Mouse (Mus musculus) limb, embryonic 13.5 days (tissue): ENCODE measurements around the gene Gm11437. TPM values are rescaled to one million over a fixed set of nuclear protein-coding genes. Genes with fewer than 3 reads are reported as not detected.

Source experiments
- ATAC-seq: fragments of 200-750 bp; cut with Nextera tagmentation; 2 replicates; pipeline ENCODE4 v1.8.0; 2017; ENCODE audit warnings: low read depth, moderate number of reproducible peaks, moderate TSS enrichment; ENCODE audit not compliant: low FRiP score
- H3K27ac ChIP-seq: fragments of 300-500 bp; sonication (generic); 2 replicates; pipeline ENCODE4 v1.5.1; 2015; ENCODE audit warnings: inconsistent platforms, mild to moderate bottlenecking, moderate library complexity
- H3K27me3 ChIP-seq: fragments of 300-500 bp; sonication (generic); 2 replicates; pipeline ENCODE4 v1.6.1; 2015; ENCODE audit warnings: mild to moderate bottlenecking, inconsistent platforms
- H3K36me3 ChIP-seq: fragments of 300-500 bp; sonication (generic); 2 replicates; pipeline ENCODE4 v1.6.1; 2015; ENCODE audit warnings: inconsistent platforms, mild to moderate bottlenecking, moderate library complexity
- H3K4me1 ChIP-seq: fragments of 300-500 bp; sonication (generic); 2 replicates; pipeline ENCODE4 v1.6.1; 2015; ENCODE audit warnings: inconsistent platforms
- H3K4me2 ChIP-seq: fragments of 300-500 bp; sonication (generic); replicated peaks from 2 replicates; pipeline ENCODE4 v1.6.1; 2015; ENCODE audit warnings: inconsistent platforms, mild to moderate bottlenecking, moderate library complexity
- H3K4me3 ChIP-seq: fragments of 300-500 bp; sonication (generic); 2 replicates; pipeline ENCODE4 v1.5.1; 2015; ENCODE audit warnings: moderate library complexity, mild to moderate bottlenecking, inconsistent platforms
- H3K9ac ChIP-seq: fragments of 300-500 bp; sonication (generic); 2 replicates; pipeline ENCODE4 v1.6.1; 2015; ENCODE audit warnings: mild to moderate bottlenecking, inconsistent platforms
- H3K9me3 ChIP-seq: fragments of 300-500 bp; sonication (generic); 2 replicates; pipeline ENCODE4 v1.6.1; 2016; ENCODE audit warnings: inconsistent platforms
- WGBS: fragments of 180-500 bp; shearing (Covaris S2); methylation state at CpG from one replicate; pipeline ENCODE4 v1.1.7; 2015; 5-methylcytosine and 5-hydroxymethylcytosine counted together
- polyA plus RNA-seq: library from polyadenylated mRNA; unstranded; fragments of >200 nt; fragmentation: Nextera tagmentation; extraction: Ambion mirVana; gene quantifications from 2 replicates; pipeline ENCODE4 v1.2.1, GENCODE M21; 2015

Gene Gm11437
- polyA plus RNA-seq, 1 experiment from 2014 or later, result not detected

DNA sequence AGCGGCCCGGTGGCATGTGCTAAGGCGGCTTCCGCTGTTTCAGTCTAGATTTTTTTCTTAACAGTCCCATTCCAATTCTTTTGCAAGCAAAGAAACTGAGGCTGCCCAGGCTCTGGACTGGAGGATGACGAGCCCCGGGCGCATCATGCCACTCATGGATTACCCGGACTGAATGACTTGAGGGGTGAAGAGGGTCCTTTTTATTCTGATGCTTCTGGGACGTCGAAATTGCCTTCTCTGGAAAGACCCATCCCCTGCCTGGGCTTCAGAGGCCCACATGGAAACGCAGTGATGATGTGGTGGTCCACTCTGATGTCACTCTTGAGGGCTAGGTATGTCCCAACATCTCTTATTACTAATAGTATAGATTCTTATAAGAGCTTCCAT, 37.5 kb downstream of the Gm11437 start:
- H3K9me3 ChIP-seq, result no peaks in the 10 kb centered on the region
- WGBS, result 5% methylated on average over 11 of the region's 11 CpGs
- H3K27me3 ChIP-seq, result no peaks in the 10 kb centered on the region
- peak overlapping the region; percentile 90 for H3K9ac ChIP-seq
- peak overlapping the region; percentile 81 for H3K4me2 ChIP-seq
- no peak overlapping the region for H3K27ac ChIP-seq
- ATAC-seq, result peak; percentile 24; the same call in 1 of the 2 replicates
- peaks cover 19% of the 10 kb centered on the region for H3K36me3 ChIP-seq
- peaks cover 16% of the 10 kb centered on the region for H3K4me1 ChIP-seq
- peak overlapping the region; percentile 85 for H3K4me3 ChIP-seq

DNA sequence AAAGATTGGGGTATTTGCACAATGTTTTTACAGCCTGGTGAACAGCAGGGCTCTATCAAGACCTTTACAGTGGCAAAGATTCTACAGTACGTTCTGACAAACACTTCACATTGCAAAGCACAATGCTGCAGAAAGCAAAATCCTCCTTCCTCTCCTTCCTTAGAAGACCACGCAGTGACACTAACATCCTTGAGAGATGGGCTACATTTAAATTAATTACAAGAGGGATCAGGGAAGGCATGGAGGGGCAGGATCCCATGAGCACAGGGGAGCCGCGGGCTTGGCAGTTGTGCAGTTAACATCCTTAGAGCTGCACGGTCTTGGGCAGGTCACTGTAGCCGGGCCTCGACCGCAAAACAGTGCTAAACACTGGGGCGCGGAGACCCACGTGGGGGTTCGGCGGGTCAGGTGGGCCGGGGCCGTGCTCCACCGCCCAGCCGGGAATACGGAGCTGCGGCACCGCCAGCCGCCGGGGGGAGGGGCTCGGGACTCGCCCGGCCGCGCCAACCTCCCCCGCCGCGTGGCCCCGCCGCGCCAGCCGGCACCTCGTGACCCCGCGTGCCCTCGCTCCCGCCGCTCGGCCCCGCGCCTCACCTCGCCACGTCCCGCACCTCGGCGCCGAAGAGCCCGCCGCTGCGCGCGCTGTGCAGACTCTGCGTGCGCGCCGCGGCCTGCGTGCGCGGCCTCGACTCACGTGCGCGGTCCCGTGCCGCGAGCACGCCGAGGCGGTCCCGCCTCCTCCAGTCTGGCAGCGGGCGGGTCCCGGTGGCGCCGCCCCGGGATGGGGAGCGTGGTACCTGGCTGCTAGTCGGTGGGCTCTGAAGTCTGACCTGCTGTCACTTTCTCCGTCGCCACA, 38.1 kb downstream of the Gm11437 start, which contains the start of the genes Tada2a and Acaca:
Gene Tada2a (minus strand): TSS at position 658 of the 856 bp plus-strand sequence.
Gene Acaca (plus strand): TSS at position 730 of the 856 bp plus-strand sequence.
- Histone ChIP-seq H3K27me3 (no peaks in the 10 kb centered on the region), H3K27ac (peak within 1 kb of the TSS; percentile 44; the same call in 1 of the 2 replicates), H3K4me1 (peaks cover 16% of the 10 kb centered on the region), H3K9me3 (no peaks in the 10 kb centered on the region), H3K4me3 (peak within 1 kb of the TSS; percentile 85), H3K9ac (peak within 1 kb of the TSS; percentile 90), H3K4me2 (peak within 1 kb of the TSS; percentile 81), H3K36me3 (peaks cover 24% of the 10 kb centered on the region)
- WGBS, result under 1% methylated on average over 34 of the region's 83 CpGs
- peak; percentile 90 for ATAC-seq

DNA sequence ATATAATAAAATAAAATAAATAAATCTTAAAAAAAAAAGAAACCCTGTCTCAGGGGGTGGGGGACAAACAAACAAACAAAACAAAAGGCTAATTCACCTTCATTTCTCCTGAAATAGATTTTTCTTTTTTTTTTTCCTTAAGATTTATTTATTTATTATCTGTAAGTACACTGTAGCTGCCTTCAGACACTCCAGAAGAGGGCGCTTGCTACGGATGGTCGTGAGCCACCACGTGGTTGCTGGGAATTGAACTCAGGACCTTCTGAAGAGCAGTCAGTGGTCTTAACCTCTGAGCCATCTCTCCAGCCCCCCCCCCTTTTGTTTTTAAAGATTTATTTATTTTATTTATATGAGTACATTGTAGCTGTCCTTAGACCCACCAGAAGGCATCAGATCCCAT, 39.3 kb downstream of the Gm11437 start:
- Histone ChIP-seq H3K4me3 (no peak overlapping the region), H3K4me2 (0 out of 2 replicates have a peak overlapping the region, but pooled peaks have one; percentile 81)

DNA sequence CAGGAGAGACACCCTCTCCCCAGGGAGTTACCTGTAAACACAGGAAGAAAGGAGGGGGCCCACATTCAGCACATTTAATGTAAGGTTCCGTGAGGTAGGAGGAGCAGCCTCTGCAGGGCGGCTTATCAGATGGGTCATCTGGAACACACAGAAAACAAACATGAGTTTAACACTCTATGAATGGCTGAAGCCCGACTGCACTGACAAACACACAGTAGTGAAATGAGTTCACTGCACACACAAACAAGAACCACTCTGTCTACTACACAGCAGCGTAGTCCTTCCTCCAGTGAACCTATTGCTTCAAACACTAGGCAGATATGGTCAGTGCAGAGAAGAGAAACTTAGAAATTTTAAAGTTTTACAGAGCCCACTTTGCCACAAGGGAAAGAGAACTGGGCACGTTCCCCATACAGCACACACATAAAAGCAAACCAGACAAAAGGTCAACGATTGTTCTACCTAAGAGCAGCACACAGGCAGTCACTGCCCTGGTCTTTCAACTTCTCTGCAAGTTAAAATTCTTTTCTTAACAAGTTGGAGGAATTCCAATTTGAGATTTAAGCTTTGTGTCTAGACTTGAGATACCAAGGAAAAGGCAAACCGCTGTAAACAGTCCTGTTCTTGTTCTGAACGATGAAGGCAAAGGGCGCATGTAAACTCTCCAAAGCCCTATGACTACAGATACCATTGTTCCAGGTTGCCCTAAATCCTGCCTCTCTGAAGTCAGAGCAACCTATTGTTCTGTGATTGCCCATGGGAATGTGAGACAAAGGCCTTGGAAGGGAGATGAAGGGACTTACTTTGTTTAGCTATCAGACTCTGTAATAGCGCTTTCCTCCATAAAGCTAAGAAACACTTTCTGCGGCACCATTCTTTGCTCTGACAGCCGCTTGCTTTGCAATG, 46.0 kb downstream of the Gm11437 start:
- H3K27ac ChIP-seq, result no peak overlapping the region
- no peaks in the 10 kb centered on the region for H3K9me3 ChIP-seq
- H3K4me2 ChIP-seq, result no peak overlapping the region
- 87% methylated on average over 12 of the region's 12 CpGs for WGBS
- H3K36me3 ChIP-seq, result peaks cover 91% of the 10 kb centered on the region
- no peak for ATAC-seq
- no peaks in the 10 kb centered on the region for H3K27me3 ChIP-seq
- no peak overlapping the region for H3K9ac ChIP-seq
- H3K4me1 ChIP-seq, result no peaks in the 10 kb centered on the region
- H3K4me3 ChIP-seq, result no peak overlapping the region

More for the DNA sequence above, 39.3 kb downstream of the Gm11437 start:
- Histone ChIP-seq H3K9ac (no peak overlapping the region), H3K27ac (no peak overlapping the region), H3K4me1 (peaks cover 16% of the 10 kb centered on the region), H3K27me3 (no peaks in the 10 kb centered on the region), H3K9me3 (no peaks in the 10 kb centered on the region), H3K36me3 (peaks cover 32% of the 10 kb centered on the region)
- 88% methylated on average over 4 of the region's 4 CpGs for WGBS
- no peak for ATAC-seq

DNA sequence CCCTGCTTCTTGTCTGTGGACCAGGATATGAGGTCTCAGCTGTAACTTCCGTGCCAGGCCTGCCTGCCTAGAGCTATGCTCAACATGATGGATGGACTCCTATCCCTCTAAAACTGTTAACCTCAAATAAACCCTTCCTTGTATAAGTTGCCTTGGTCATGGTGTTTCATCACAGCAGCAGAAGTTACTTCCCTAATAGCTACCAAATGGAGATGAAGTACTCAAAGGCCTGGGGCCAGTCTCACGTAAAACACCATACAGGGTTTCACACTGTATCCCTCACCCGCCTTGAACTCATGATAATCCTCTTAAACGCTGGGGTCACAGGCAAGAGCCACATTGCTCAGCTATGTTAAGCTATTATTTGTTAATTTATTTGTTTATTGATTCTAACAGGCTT, 49.8 kb downstream of the Gm11437 start:
- ATAC-seq, result no peak
- Histone ChIP-seq H3K9me3 (no peaks in the 10 kb centered on the region), H3K9ac (no peak overlapping the region), H3K36me3 (peaks cover 90% of the 10 kb centered on the region), H3K27me3 (no peaks in the 10 kb centered on the region), H3K4me2 (no peak overlapping the region), H3K4me3 (no peak overlapping the region), H3K27ac (no peak overlapping the region), H3K4me1 (no peaks in the 10 kb centered on the region)
- 77% methylated on average over 4 of the region's 4 CpGs for WGBS

DNA sequence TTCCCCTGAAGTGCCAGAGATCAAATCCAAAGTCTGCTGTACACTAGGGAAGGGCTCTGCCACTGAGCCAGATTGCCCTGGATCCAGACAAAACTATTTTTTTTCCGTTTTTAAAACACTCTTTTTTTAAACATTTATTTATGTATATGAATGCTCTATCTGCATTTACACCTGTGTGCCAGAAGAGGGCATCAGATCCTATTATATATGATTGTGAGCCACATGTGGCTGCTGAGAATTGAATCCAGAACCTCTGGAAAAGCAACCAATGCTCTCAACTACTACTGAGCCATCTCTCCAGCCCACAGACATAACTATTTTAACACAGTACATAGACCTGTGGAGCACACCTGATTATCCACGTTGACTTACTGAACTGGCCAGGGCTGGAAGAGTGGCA, 51.1 kb downstream of the Gm11437 start:
- H3K4me3 ChIP-seq, result no peak overlapping the region
- H3K36me3 ChIP-seq, result peaks cover 83% of the 10 kb centered on the region
- no peak overlapping the region for H3K4me2 ChIP-seq
- H3K27me3 ChIP-seq, result no peaks in the 10 kb centered on the region
- H3K27ac ChIP-seq, result no peak overlapping the region
- H3K4me1 ChIP-seq, result no peaks in the 10 kb centered on the region
- ATAC-seq, result no peak
- WGBS, result 72% methylated on average over 2 of the region's 2 CpGs
- no peak overlapping the region for H3K9ac ChIP-seq
- H3K9me3 ChIP-seq, result no peaks in the 10 kb centered on the region

DNA sequence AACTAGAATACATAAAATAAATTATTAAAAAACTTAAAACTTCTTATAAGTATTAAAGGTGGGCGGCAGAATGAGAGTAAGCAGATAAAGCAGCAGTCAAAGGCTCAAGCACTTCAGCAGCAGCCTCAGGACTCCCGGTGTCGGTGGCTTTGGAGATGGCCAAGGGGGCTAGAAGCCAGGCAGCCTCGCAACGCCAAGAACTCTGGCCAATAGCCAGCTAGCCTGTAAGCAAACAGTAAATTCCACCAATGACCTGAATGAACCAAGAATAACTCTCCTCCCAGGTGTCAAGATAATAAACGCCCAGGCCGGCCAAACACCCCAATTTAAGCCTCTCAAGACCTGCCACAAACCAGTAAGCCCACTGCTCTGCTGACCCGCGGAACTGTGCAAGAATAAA, 51.6 kb downstream of the Gm11437 start:
- no peak for ATAC-seq
- Histone ChIP-seq H3K27ac (no peak overlapping the region), H3K36me3 (peaks cover 83% of the 10 kb centered on the region), H3K4me1 (no peaks in the 10 kb centered on the region), H3K9me3 (no peaks in the 10 kb centered on the region), H3K27me3 (no peaks in the 10 kb centered on the region), H3K4me3 (no peak overlapping the region), H3K9ac (no peak overlapping the region), H3K4me2 (no peak overlapping the region)
- 83% methylated on average over 9 of the region's 9 CpGs for WGBS

DNA sequence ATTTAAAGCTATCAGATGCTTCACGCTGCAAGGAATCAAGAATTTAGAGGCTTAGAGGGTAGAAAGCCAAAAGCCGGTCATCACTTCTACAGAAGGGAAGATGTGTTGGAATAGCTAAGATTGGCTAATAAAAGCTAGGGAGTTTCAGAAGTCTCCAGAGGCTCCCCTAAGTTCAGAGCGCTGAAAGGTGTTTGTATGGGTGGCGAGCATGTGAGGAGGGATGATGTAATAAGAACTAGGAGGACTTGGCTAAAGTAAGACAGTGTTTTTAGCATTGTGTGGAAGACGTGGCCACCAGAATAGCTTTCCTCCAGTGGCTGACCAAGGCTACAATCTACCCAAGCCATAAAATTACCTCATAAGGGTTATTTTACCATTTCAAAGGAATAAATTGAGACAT, 53.7 kb downstream of the Gm11437 start:
- no peak for ATAC-seq
- Histone ChIP-seq H3K27ac (no peak overlapping the region), H3K4me3 (no peak overlapping the region), H3K27me3 (no peaks in the 10 kb centered on the region), H3K36me3 (peaks cover 81% of the 10 kb centered on the region), H3K9me3 (no peaks in the 10 kb centered on the region), H3K9ac (no peak overlapping the region), H3K4me2 (no peak overlapping the region), H3K4me1 (no peaks in the 10 kb centered on the region)
- WGBS, result 91% methylated on average over 5 of the region's 5 CpGs

DNA sequence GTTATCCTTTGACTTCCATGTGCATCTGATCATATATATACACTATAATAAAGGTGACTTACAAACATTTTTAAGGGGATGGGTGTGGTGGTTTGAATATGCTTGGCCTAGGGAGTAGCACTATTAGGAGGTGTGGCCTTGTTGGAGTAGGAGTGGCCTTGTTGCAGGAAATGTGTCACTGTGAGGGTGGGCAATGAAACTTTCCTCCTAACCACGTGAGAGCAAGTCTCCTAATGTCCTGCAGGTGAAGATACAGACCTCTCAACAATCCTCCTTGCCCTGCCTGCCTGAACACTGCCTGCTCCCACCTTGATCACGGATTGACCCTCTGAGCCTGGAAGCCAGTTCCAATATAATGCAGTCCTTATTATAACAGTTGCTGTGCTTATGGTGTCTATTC, 60.1 kb downstream of the Gm11437 start:
- no peak for ATAC-seq
- H3K4me2 ChIP-seq, result no peak overlapping the region
- 64% methylated on average over 2 of the region's 2 CpGs for WGBS

DNA sequence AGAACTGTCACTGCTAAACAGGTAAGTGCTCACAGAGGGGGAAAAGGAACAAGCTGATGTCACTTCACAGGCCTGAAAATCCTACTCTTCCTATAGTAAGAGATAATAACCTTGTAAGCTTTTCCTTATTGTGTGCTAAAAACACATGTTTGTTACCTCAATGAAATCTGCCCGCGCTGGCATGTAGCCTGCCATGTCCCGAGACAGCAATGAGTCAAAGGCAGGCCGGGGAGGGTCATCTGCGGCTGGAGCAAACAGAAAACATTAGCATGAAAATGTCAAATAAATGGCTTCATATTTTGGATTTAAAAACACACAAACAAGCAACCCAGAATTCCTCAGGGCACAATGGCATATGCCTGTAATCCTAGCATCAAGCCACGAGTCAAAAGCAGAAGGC, 63.2 kb downstream of the Gm11437 start:
- H3K9me3 ChIP-seq, result no peaks in the 10 kb centered on the region
- 92% methylated on average over 6 of the region's 6 CpGs for WGBS
- peaks cover 94% of the 10 kb centered on the region for H3K36me3 ChIP-seq
- H3K27me3 ChIP-seq, result no peaks in the 10 kb centered on the region
- ATAC-seq, result no peak
- no peak overlapping the region for H3K27ac ChIP-seq
- peaks cover 7% of the 10 kb centered on the region; the same call in 1 of the 2 replicates for H3K4me1 ChIP-seq
- H3K4me3 ChIP-seq, result no peak overlapping the region
- no peak overlapping the region for H3K4me2 ChIP-seq
- no peak overlapping the region for H3K9ac ChIP-seq

More for the DNA sequence above, 60.1 kb downstream of the Gm11437 start:
- no peaks in the 10 kb centered on the region for H3K27me3 ChIP-seq
- no peak overlapping the region for H3K27ac ChIP-seq
- no peaks in the 10 kb centered on the region for H3K4me1 ChIP-seq
- no peak overlapping the region for H3K4me3 ChIP-seq
- H3K36me3 ChIP-seq, result peaks cover 92% of the 10 kb centered on the region
- no peak overlapping the region for H3K9ac ChIP-seq
- H3K9me3 ChIP-seq, result no peaks in the 10 kb centered on the region

DNA sequence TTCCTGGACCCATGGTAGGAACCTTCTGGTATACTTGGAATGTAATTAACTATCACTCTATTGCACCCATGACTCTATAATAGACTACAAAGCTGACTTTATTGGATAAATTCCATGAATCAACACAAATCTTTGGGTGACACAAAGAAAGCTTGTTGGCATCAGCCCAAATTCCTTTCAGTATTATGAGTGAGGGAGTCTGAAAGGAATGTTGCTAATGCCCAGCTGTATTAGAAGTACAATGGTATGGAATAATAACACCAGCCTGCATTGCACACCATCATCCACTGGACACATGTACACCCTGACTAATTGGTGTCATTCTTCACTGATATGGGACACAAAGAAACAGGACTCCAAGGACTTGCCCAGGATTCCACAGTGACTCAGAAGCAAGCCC, 66.1 kb downstream of the Gm11437 start:
- Histone ChIP-seq H3K27me3 (no peaks in the 10 kb centered on the region), H3K9me3 (no peaks in the 10 kb centered on the region), H3K4me3 (no peak overlapping the region), H3K4me1 (peaks cover 7% of the 10 kb centered on the region; the same call in 1 of the 2 replicates), H3K9ac (no peak overlapping the region), H3K36me3 (peaks cover 87% of the 10 kb centered on the region), H3K27ac (no peak overlapping the region), H3K4me2 (no peak overlapping the region)
- no peak for ATAC-seq
